ENCODE assay signal across 8 mouse cellular contexts in the genomic region with DNA sequence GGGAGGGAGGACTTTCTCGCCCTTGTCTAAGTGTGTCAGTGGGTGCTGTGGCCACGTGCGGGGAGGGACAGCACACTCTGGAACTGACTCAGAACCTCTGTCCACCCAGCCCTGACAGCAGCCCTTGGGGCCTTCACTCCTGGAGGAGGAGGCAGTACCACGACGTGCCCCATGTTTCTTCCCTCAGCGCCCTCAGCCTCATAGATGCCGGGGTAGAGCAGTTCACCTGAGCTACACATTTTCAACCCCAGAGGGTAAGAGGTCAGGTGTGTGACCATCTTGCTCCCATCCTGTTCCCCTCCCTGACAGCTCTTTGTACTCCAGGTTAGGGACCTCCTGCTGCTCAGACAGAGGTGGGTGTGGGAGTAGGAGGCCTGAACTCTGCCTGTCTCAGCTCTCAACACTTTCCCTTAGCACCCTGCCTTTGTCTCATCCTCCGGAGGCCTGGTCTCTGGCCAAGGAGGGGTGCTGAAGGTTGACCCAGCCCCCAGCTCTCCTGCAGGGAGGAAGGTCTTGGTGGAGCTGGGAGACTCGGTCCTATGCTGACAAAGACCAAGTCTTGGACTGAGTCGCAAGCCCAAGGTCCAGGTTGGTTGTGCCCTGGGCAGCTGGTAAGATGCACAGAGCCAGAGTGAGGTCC.
A peak's percentile ranks its signal among the peaks of the same experiment; 100 is the strongest.
DNase-seq lines count a peak whose midpoint lies in the region; ATAC-seq and TF ChIP-seq lines count a peak whose summit lies in the region.

No protein-coding gene starts in this region.

- no peak for TF ChIP-seq CTCF in cortical plate, adult 2 months (IDR thresholded peaks at IDR 0.05; ENCODE audit: extremely low read depth, insufficient read depth, low read length)
- no peak for TF ChIP-seq CTCF in hindbrain, postnatal 0 days (IDR thresholded peaks at IDR 0.05; ENCODE audit: low read depth)

- peak overlapping the region; percentile 73 for H3K27ac ChIP-seq in cortical plate, adult 2 months (ENCODE audit: insufficient read depth, low read length)
- H3K27ac ChIP-seq in hindbrain, postnatal 0 days, result peak overlapping the region; percentile 84
- H3K27ac ChIP-seq in liver, embryonic 13.5 days, result peak overlapping the region; percentile 80

- 60% methylated on average over 10 of the region's 10 CpGs for WGBS in hindbrain, postnatal 0 days
- WGBS in liver, embryonic 13.5 days (ENCODE audit: insufficient replicate concordance), result 62% methylated on average over 10 of the region's 10 CpGs

- H3K4me3 ChIP-seq in cortical plate, adult 2 months (ENCODE audit: insufficient read depth, low read length), result no peak overlapping the region
- no peak overlapping the region for H3K4me3 ChIP-seq in hindbrain, postnatal 0 days (ENCODE audit: low read length)
- no peak overlapping the region for H3K4me3 ChIP-seq in liver, embryonic 13.5 days (replicated peaks)

- peaks cover 11% of the 10 kb centered on the region for H3K4me1 ChIP-seq in cortical plate, adult 2 months (ENCODE audit: control insufficient read depth, insufficient read depth, low read length)
- H3K4me1 ChIP-seq in hindbrain, postnatal 0 days (ENCODE audit: insufficient read depth, low read length), result peaks cover 22% of the 10 kb centered on the region; the same call in 1 of the 2 replicates
- peaks cover 71% of the 10 kb centered on the region for H3K4me1 ChIP-seq in liver, embryonic 13.5 days (replicated peaks)

- no peak overlapping the region for H3K9ac ChIP-seq in hindbrain, postnatal 0 days (replicated peaks; ENCODE audit: low read length)
- peak overlapping the region; percentile 26; the same call in 1 of the 2 replicates for H3K9ac ChIP-seq in liver, embryonic 13.5 days

- H3K36me3 ChIP-seq in hindbrain, postnatal 0 days (ENCODE audit: insufficient read depth, low read length), result no peaks in the 10 kb centered on the region
- no peaks in the 10 kb centered on the region for H3K36me3 ChIP-seq in liver, embryonic 13.5 days

- no peak for TF ChIP-seq POLR2A in cortical plate, adult 2 months (IDR thresholded peaks at IDR 0.05; ENCODE audit: extremely low read depth, insufficient read depth, low read length)

- no peak overlapping the region for H3K4me2 ChIP-seq in hindbrain, postnatal 0 days (ENCODE audit: low read depth, low read length)
- H3K4me2 ChIP-seq in liver, embryonic 13.5 days, result peak overlapping the region; percentile 57

- ATAC-seq in hindbrain, postnatal 0 days, result no peak
- no peak for ATAC-seq in liver, embryonic 13.5 days (ENCODE audit: low read depth)

- peak; percentile 46 for DNase-seq in ES-CJ7 (ENCODE audit: low read depth, low spot score)
- no peak for DNase-seq in hindbrain, postnatal 0 days (ENCODE audit: low spot score)
- no peak for DNase-seq in liver, embryonic 13.5 days
- no peak for DNase-seq in layer of hippocampus, adult 8-10 months (ENCODE audit: low spot score in 2 of 2)
- no peak for DNase-seq in ovary, postnatal 10 days (ENCODE audit: low spot score)
- no peak for DNase-seq in embryo, embryonic 11 days
- no peak for DNase-seq in frontal cortex, postnatal 36 days (ENCODE audit: low spot score in 2 of 2)

- no peaks in the 10 kb centered on the region for H3K27me3 ChIP-seq in hindbrain, postnatal 0 days (ENCODE audit: insufficient read depth, low read length)
- H3K27me3 ChIP-seq in liver, embryonic 13.5 days, result no peaks in the 10 kb centered on the region

- H3K9me3 ChIP-seq in hindbrain, postnatal 0 days (ENCODE audit: low read length), result no peaks in the 10 kb centered on the region
- no peaks in the 10 kb centered on the region for H3K9me3 ChIP-seq in liver, embryonic 13.5 days (replicated peaks)
